Mouse (Mus musculus) G1E (cell line): ENCODE measurements around the gene Srek1ip1. TPM values are rescaled to one million over a fixed set of nuclear protein-coding genes. Genes with fewer than 3 reads are reported as not detected.

ENCODE experiments used
- ATAC-seq: 2 replicates; pipeline ENCODE4 v1.8.0; 2016; ENCODE audit warnings: mild to moderate bottlenecking; ENCODE audit not compliant: insufficient number of reproducible peaks, poor library complexity, low FRiP score, severe bottlenecking; ENCODE audit errors: extremely low read depth
- DNase-seq: peaks from one replicate; pipeline ENCODE4 v3.0.0; 2012; ENCODE audit warnings: low spot score
- H3K27me3 ChIP-seq: 2 replicates; pipeline ENCODE4 v1.6.1; 2012; ENCODE audit warnings: mild to moderate bottlenecking, low read length, inconsistent platforms; ENCODE audit not compliant: insufficient read depth
- H3K36me3 ChIP-seq: replicated peaks from 2 replicates; pipeline ENCODE3; 2012; ENCODE audit warnings: mild to moderate bottlenecking, inconsistent platforms
- H3K4me1 ChIP-seq: 2 replicates; pipeline ENCODE4 v1.6.1; 2012; ENCODE audit warnings: low read depth, low read length, inconsistent platforms, mixed read lengths; ENCODE audit not compliant: insufficient read depth
- H3K4me3 ChIP-seq: 2 replicates; pipeline ENCODE4 v1.5.1; 2012; ENCODE audit warnings: low read depth, mild to moderate bottlenecking, inconsistent platforms, low read length, moderate library complexity, mixed read lengths
- H3K9me3 ChIP-seq: replicated peaks from 2 replicates; pipeline ENCODE4 v1.6.1; 2012; ENCODE audit warnings: inconsistent platforms
- CTCF ChIP-seq: IDR thresholded peaks from 2 replicates; pipeline ENCODE4 v1.5.1; 2012; ENCODE audit warnings: low read depth, low read length, inconsistent platforms, mixed read lengths
- GATA1 ChIP-seq: IDR thresholded peaks from 2 replicates; pipeline ENCODE4 v1.6.1; 2012; ENCODE audit warnings: borderline replicate concordance, low read length, inconsistent platforms, mixed read lengths
- GATA2 ChIP-seq: IDR thresholded peaks from 2 replicates; pipeline ENCODE4 v1.6.1; 2012; ENCODE audit warnings: low read depth, low read length, inconsistent platforms, borderline replicate concordance
- POLR2AphosphoS5 ChIP-seq: IDR thresholded peaks from 2 replicates; pipeline ENCODE4 v1.6.1; 2012; ENCODE audit warnings: low read depth, low read length, inconsistent platforms; ENCODE audit not compliant: insufficient replicate concordance
- TAL1 ChIP-seq: conservative IDR thresholded peaks from 2 replicates; pipeline ENCODE4 v1.6.1; 2012; ENCODE audit warnings: low read depth, low read length, inconsistent platforms, mixed read lengths
- polyA plus RNA-seq: library from polyadenylated mRNA; stranded (reverse); fragments of >175 nt; gene quantifications from 2 replicates; pipeline ENCODE4 v1.2.3, GENCODE M21; 2012
- total RNA-seq, 2 experiments: library from RNA; stranded (forward) in 1 of 2; stranded (reverse) in 1 of 2; fragments of 200-1000 nt in 1 of 2; fragments of >200 nt in 1 of 2; fragmentation: Nextera tagmentation in 1 of 2; gene quantifications; 2 replicates each; pipeline ENCODE4 v1.2.3; 2014 to 2017

Gene Srek1ip1
- 49.1 and 58.1 TPM in 2 replicates for total RNA-seq (2014; fragmentation: Nextera tagmentation)
- total RNA-seq (2017): 32.6 and 38.4 TPM in 2 replicates
- 1.5 and 3.5 TPM in 2 replicates for polyA plus RNA-seq

DNA sequence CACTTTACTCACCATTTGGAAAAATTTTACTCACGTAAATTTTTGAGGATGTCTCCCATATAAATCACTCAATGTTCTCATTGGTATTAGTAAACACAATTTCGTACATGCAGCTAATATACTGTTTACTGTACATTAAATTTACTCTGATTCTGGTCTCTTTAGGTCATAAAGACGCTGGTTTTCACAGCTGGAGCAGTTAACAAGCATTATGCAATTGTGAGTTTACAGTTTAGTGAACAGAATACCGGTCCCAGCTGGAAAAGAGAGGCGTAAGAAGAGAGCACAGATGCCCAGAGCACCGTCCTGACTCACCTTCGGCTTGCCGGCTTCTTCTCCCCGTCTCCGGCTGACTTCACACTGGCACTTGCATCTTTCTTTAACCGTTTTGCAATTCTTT lies at the start of gene Srek1ip1:
Gene Srek1ip1, plus strand, starts transcription at position 301 of the 400 bp plus-strand sequence.
- Histone ChIP-seq H3K4me3 (no peak within 1 kb of the TSS), H3K4me1 (no peaks in the 10 kb centered on the region), H3K36me3 (peaks cover 50% of the 10 kb centered on the region), H3K27me3 (no peaks in the 10 kb centered on the region), H3K9me3 (no peaks in the 10 kb centered on the region)
- DNase-seq (no peak), ATAC-seq (no peak)
- TF ChIP-seq GATA1 (no peak), POLR2AphosphoS5 (no peak), CTCF (no peak), GATA2 (no peak), TAL1 (no peak)

GRCm38 (mm10) chr13:104742866-104743265 lies 49.4 kb upstream of the Srek1ip1 start:
- Histone ChIP-seq H3K9me3 (no peaks in the 10 kb centered on the region), H3K27me3 (no peaks in the 10 kb centered on the region), H3K4me3 (no peak overlapping the region), H3K4me1 (no peaks in the 10 kb centered on the region), H3K36me3 (peaks cover 10% of the 10 kb centered on the region)
- TF ChIP-seq GATA2 (no peak), POLR2AphosphoS5 (no peak), GATA1 (no peak), CTCF (no peak), TAL1 (no peak)
- ATAC-seq (no peak), DNase-seq (no peak)

DNA sequence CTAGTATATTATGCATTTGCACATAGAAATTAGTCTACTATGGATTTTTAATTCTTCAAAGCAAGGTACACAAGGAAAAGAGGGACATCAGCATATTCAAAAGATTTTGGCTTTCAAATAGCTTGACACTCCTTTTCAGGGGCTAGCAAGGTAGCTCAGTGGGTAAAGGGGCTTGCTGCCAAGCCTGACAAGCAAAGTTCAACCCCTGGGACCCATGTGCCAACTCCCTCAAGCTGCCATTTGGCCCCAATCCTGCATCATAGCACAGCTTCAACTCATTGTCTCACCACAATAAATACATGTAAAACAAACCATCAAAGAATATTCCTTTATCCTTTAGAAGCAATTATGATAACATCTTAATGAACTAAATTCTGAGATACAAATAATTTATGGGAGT lies 45.3 kb upstream of the Srek1ip1 start:
- H3K4me3 ChIP-seq: no peak overlapping the region
- no peaks in the 10 kb centered on the region for H3K27me3 ChIP-seq
- H3K36me3 ChIP-seq: peaks cover 8% of the 10 kb centered on the region
- ATAC-seq (no peak), DNase-seq (no peak)
- H3K9me3 ChIP-seq: no peaks in the 10 kb centered on the region
- no peaks in the 10 kb centered on the region for H3K4me1 ChIP-seq
- no peak for TF ChIP-seq POLR2AphosphoS5
- no peak for TF ChIP-seq TAL1
- TF ChIP-seq CTCF: no peak
- TF ChIP-seq GATA1: no peak

DNA sequence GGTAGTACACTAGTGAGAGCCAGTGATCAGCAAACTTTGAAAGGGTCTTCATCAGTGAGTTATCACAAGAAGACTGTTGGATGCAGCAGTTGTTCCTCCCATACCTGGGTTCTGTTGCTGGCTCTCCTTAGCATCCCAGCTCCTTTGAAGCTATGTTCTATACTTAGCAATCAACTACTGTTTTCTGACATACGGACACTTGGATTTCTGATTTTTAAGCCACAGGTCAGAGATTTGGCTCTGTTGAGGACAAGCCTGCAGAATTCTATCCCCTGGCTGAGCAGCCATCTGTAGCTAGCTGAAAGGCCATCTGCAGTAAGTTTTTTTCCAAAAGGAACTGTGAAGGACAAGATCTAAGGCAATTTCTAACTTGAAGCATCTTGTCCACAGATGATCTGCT lies 32.9 kb upstream of the Srek1ip1 start:
- Histone ChIP-seq H3K9me3 (no peaks in the 10 kb centered on the region), H3K27me3 (no peaks in the 10 kb centered on the region), H3K4me1 (no peaks in the 10 kb centered on the region), H3K4me3 (no peak overlapping the region), H3K36me3 (peaks cover 7% of the 10 kb centered on the region)
- DNase-seq (no peak), ATAC-seq (no peak)
- TF ChIP-seq POLR2AphosphoS5 (no peak), CTCF (no peak), GATA1 (no peak), GATA2 (no peak), TAL1 (no peak)

DNA sequence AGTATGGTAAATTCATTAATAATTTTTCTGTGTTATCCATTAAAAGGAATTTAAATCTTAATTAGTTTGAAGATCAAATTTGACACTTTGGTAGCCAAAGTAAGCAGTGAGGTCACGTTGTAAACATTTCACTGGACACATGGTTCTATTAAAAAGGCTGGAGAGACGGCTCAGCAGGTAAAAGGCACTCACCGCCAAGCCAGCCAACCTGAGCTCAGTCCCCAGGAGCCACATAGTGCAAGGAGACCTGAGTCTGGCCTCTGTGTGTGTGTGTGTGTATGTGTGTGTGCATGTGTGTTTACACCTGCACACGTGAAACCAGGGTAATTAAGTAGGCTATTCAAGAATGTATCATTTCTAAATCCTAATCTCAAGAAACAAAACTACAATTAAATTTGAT lies 29.9 kb upstream of the Srek1ip1 start:
- TF ChIP-seq POLR2AphosphoS5 (no peak), GATA1 (no peak), GATA2 (no peak), CTCF (no peak), TAL1 (no peak)
- Histone ChIP-seq H3K9me3 (no peaks in the 10 kb centered on the region), H3K27me3 (no peaks in the 10 kb centered on the region), H3K4me1 (no peaks in the 10 kb centered on the region), H3K4me3 (no peak overlapping the region), H3K36me3 (peaks cover 8% of the 10 kb centered on the region)
- ATAC-seq (no peak), DNase-seq (no peak)

DNA sequence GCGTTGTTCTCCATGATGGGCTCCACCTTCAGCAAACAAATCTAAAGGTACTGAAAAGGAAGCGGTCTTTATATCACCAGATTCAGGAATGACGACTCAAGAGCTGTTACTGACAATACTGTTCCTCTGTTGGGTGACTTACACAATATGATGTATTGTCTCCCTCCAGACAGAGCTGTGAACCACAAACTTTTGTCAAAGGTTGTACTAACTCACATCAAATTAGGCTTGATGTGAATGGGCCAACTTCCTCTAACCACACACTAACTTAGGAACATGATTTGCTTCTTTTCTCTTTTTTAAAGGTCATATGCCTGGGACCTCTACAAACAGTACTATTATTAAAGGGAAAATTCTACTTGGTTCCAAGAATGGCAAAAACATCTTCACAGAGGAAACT lies 29.1 kb upstream of the Srek1ip1 start:
- H3K9me3 ChIP-seq: no peaks in the 10 kb centered on the region
- no peak for ATAC-seq
- no peak for DNase-seq
- H3K27me3 ChIP-seq: no peaks in the 10 kb centered on the region
- TF ChIP-seq GATA2 (no peak), CTCF (no peak), GATA1 (no peak), TAL1 (no peak), POLR2AphosphoS5 (no peak)
- H3K4me1 ChIP-seq: no peaks in the 10 kb centered on the region
- H3K4me3 ChIP-seq: no peak overlapping the region
- peaks cover 8% of the 10 kb centered on the region for H3K36me3 ChIP-seq
